Mouse (Mus musculus) midbrain, embryonic 16.5 days (tissue): ENCODE results near the gene 1700029J07Rik. TPM values are rescaled to one million over a fixed set of nuclear protein-coding genes. Genes with fewer than 3 reads are reported as not detected.
A peak's percentile ranks its signal among the peaks of the same experiment; 100 is the strongest.

Experiments used
- ATAC-seq: fragments of 200-750 bp; cut with Nextera tagmentation; 2 replicates; pipeline ENCODE4 v1.8.0; 2017; ENCODE audit warnings: moderate TSS enrichment
- H3K27ac ChIP-seq: fragments of 300-500 bp; sonication (generic); 2 replicates; pipeline ENCODE4 v1.5.1; 2014; ENCODE audit warnings: mild to moderate bottlenecking, low read length, mixed read lengths
- H3K27me3 ChIP-seq: fragments of 300-500 bp; sonication (generic); 2 replicates; pipeline ENCODE4 v1.6.1; 2014; ENCODE audit warnings: low read depth, low read length, mixed read lengths; ENCODE audit not compliant: control insufficient read depth, insufficient read depth
- H3K36me3 ChIP-seq: fragments of 300-500 bp; sonication (generic); 2 replicates; pipeline ENCODE4 v1.6.1; 2014; ENCODE audit warnings: mild to moderate bottlenecking, low read length, moderate library complexity, mixed read lengths; ENCODE audit not compliant: control insufficient read depth, insufficient read depth
- H3K4me1 ChIP-seq: fragments of 300-500 bp; sonication (generic); 2 replicates; pipeline ENCODE4 v1.6.1; 2014; ENCODE audit warnings: mild to moderate bottlenecking, low read length, mixed read lengths; ENCODE audit not compliant: control insufficient read depth, insufficient read depth
- H3K4me2 ChIP-seq: fragments of 300-500 bp; sonication (generic); 2 replicates; pipeline ENCODE4 v1.6.1; 2014; ENCODE audit warnings: mild to moderate bottlenecking, low read length, mixed read lengths
- H3K4me3 ChIP-seq: fragments of 300-500 bp; sonication (generic); 2 replicates; pipeline ENCODE4 v1.5.1; 2014; ENCODE audit warnings: low read depth, mild to moderate bottlenecking, low read length, moderate library complexity, mixed read lengths
- H3K9ac ChIP-seq: fragments of 300-500 bp; sonication (generic); 2 replicates; pipeline ENCODE4 v1.6.1; 2014; ENCODE audit warnings: low read depth, low read length, mixed read lengths
- H3K9me3 ChIP-seq: fragments of 300-500 bp; sonication (generic); replicated peaks from 2 replicates; pipeline ENCODE4 v1.6.1; 2014; ENCODE audit warnings: mild to moderate bottlenecking, low read length, mixed read lengths; ENCODE audit not compliant: control insufficient read depth, poor library complexity, severe bottlenecking
- WGBS: fragments of 180-500 bp; shearing (Covaris S2); extraction: QIAGEN DNeasy Blood & Tissue Kit; methylation state at CpG from one replicate; pipeline ENCODE4 v1.1.7; 2014; 5-methylcytosine and 5-hydroxymethylcytosine counted together
- polyA plus RNA-seq: library from polyadenylated mRNA; unstranded; fragments of >200 nt; fragmentation: Nextera tagmentation; extraction: Ambion mirVana; gene quantifications from 2 replicates; pipeline ENCODE4 v1.2.1, GENCODE M21; 2015

Gene 1700029J07Rik
- polyA plus RNA-seq, 1 experiment from 2014 or later = 6.9 TPM

DNA sequence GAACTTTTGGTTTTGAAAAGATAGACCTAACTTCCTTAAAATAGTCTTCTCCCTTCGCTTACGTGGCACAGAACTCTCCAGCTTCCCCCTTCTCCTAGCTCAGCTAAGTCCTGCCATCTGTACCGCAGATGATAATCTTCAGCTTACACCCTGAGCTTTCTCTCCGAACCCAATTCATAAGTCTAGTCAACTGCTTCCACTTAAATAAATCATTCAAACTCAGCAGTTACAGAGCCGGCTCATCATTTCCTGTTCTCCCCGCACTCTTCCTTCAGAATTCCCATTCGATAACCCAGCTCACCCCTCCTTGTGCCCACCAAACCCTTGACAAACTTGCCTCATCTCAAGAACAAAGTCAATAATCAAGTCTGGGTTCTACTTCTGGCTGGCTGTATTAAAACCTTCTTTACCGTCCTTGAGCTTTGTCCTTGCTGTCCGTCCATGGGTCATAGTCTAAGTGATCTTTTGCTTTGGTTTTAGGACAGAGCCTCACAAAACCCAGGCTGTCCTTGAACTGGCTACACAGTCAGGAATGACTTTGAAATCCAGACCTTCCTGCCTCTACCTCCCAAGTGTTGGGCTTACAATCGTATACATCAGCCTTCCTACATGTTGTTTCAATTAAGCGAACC is 901 bp upstream of the 1700029J07Rik start:
- H3K36me3 ChIP-seq = peaks cover 3% of the 10 kb centered on the region
- ATAC-seq = no peak
- peaks cover 10% of the 10 kb centered on the region for H3K4me1 ChIP-seq
- no peaks in the 10 kb centered on the region; the same call in 1 of the 2 replicates for H3K9me3 ChIP-seq
- H3K4me3 ChIP-seq = peak overlapping the region; percentile 63
- 72% methylated on average over 11 of the region's 11 CpGs for WGBS
- no peaks in the 10 kb centered on the region for H3K27me3 ChIP-seq
- H3K4me2 ChIP-seq = peak overlapping the region; percentile 72
- H3K9ac ChIP-seq = peak overlapping the region; percentile 72
- H3K27ac ChIP-seq = no peak overlapping the region

DNA sequence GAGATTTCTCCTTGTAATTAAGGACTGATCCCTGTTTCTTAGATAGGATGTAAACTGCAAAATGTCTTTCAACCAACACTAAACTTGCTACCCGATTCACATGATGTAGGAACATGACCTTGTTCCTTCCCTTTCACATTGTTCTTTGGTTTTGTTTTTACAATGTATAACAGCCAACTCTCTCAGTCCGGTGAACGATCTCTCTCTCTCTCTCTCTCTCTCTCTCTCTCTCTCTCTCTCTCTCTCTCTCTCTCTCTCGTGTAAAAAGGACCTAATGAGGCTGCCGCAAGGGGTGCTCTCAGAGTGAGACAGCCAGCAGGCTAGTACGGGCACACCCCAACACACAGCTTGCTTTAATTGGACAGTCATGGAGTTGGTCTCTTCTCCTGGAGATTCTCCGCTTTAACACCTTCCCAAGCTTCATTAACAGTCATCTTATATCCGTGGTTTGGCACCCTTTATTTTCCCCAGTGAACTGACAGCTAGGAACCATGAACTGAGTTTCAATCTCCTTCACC is 1.0 kb downstream of the 1700029J07Rik start:
- no peak overlapping the region for H3K9ac ChIP-seq
- no peaks in the 10 kb centered on the region; the same call in 1 of the 2 replicates for H3K9me3 ChIP-seq
- H3K4me1 ChIP-seq = peaks cover 10% of the 10 kb centered on the region
- no peaks in the 10 kb centered on the region; the same call in 1 of the 2 replicates for H3K36me3 ChIP-seq
- H3K27ac ChIP-seq = no peak overlapping the region
- H3K4me3 ChIP-seq = no peak overlapping the region
- ATAC-seq = no peak
- WGBS = 68% methylated on average over 8 of the region's 8 CpGs
- no peak overlapping the region; the same call in 1 of the 2 replicates for H3K4me2 ChIP-seq
- no peaks in the 10 kb centered on the region for H3K27me3 ChIP-seq

DNA sequence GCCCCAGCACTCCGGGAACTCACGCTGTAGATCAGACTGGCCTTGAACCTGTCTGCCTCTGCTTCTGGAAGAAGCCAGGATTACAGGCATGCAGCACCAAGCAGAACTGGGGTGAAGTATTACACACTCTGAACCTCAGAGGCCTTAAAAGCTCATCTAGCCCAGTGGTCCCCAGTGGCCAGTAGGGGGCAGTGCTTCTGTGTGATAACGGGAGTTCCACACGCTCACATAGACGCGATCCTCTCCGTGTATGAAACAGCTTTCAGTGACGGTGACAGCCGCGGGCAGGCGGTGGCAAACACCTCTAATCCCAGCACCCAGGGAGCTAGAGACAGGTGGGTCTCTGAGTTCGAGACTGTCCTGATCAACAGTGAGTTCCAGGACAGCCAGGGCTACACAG is 4.2 kb downstream of the 1700029J07Rik start:
- 96% methylated on average over 12 of the region's 12 CpGs for WGBS
- ATAC-seq = no peak
- no peak overlapping the region for H3K27ac ChIP-seq

DNA sequence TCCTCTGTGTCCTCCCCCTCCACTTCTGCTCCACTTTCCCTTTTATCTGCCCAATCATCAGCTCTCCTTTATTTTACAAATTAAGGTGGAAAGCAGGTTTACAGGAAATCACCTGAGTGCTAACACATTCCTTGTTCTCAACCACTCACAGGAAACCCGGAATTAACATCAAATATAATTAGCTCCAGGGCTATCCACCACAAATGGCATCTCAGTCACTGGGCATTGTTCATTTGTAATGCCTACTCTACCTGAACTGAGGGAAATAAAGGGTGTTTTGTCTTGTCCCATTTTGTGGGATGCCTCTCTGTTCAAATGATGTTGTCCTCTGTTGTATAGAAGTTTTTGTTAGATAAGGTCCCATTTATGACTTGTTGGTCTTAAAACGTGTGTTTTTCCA is 24.4 kb downstream of the 1700029J07Rik start:
- Histone ChIP-seq H3K4me1 (no peaks in the 10 kb centered on the region), H3K4me3 (no peak overlapping the region), H3K27ac (no peak overlapping the region), H3K9me3 (no peaks in the 10 kb centered on the region), H3K4me2 (no peak overlapping the region), H3K36me3 (no peaks in the 10 kb centered on the region), H3K27me3 (no peaks in the 10 kb centered on the region), H3K9ac (no peak overlapping the region)
- ATAC-seq = no peak
- 51% methylated on average over 2 of the region's 2 CpGs for whole genome bisulfite sequencing

More for the DNA sequence above, 4.2 kb downstream of the 1700029J07Rik start:
- Histone ChIP-seq H3K36me3 (no peaks in the 10 kb centered on the region; the same call in 1 of the 2 replicates), H3K9ac (no peak overlapping the region), H3K4me2 (no peak overlapping the region), H3K27me3 (no peaks in the 10 kb centered on the region), H3K9me3 (no peaks in the 10 kb centered on the region; the same call in 1 of the 2 replicates), H3K4me3 (no peak overlapping the region), H3K4me1 (peaks cover 6% of the 10 kb centered on the region)

DNA sequence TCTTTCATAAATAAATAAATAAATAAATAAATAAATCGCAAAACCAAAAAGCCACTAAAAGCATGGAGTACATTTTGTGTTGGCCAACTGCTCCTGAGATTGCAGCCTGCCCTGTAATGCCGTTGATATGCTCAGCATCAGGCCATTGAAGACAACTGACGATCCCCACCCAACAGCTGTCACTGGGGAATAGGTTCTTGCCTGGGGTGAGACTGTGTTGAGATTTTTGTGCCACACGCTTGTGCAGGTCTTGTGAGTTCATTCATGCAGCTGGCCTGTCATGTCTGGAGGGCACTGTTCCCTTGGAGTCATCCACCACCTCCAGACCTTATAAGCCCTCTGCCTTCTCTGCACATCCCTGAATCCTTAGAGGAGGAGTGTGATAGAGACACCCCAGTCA is 28.8 kb downstream of the 1700029J07Rik start:
- H3K4me3 ChIP-seq = no peak overlapping the region
- no peak overlapping the region for H3K27ac ChIP-seq
- H3K9ac ChIP-seq = no peak overlapping the region
- no peak overlapping the region for H3K4me2 ChIP-seq
- no peaks in the 10 kb centered on the region for H3K9me3 ChIP-seq
- H3K27me3 ChIP-seq = no peaks in the 10 kb centered on the region
- no peaks in the 10 kb centered on the region for H3K36me3 ChIP-seq
- WGBS = 93% methylated on average over 4 of the region's 4 CpGs
- ATAC-seq = no peak
- H3K4me1 ChIP-seq = no peaks in the 10 kb centered on the region

DNA sequence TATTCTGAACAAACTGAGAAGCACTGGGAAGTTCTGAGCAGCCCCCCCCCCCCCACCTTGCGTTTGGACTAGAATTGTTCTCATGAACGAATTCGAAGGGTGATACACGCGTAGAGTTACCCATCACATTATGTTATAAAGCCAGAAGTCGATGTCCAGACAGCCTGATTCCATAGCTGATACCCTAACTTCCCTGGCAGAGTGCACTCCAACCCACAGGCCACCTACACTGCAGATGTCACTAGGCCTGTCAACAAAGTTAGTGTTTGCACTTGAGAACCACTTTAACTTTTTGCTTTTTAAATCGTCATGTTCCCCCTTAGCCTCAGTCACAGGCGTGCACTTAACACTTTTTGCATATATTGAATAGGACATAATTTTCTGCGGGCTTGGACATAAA is 38.1 kb downstream of the 1700029J07Rik start:
- H3K9ac ChIP-seq = no peak overlapping the region
- WGBS = 88% methylated on average over 9 of the region's 9 CpGs
- H3K9me3 ChIP-seq = no peaks in the 10 kb centered on the region
- no peak overlapping the region for H3K4me3 ChIP-seq
- no peak overlapping the region for H3K4me2 ChIP-seq
- no peaks in the 10 kb centered on the region for H3K36me3 ChIP-seq
- no peak overlapping the region for H3K27ac ChIP-seq
- no peaks in the 10 kb centered on the region for H3K27me3 ChIP-seq
- ATAC-seq = no peak
- H3K4me1 ChIP-seq = no peaks in the 10 kb centered on the region

DNA sequence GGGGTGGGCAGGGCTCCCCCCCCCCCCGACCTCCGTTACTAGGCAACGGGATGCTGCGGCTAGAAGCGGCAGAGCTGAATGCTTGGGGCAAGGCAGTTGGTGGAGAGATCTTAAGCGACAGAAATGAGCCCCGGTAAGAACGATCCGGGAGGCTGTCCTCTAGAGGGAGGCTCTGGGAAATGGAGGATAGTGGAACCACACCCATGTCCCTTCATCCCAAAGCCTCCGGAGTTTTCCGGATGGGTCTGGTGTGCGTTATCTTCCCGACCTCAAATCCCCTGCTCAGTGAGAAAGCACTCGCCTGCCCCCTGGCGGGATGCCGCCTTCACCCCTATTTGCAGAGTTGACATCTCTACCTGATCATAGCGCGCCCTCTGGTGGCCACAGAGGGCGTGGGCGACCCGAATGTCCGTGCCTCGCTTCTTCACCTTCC is 40.5 kb downstream of the 1700029J07Rik start, which contains the start of gene Ccdc110:
Gene Ccdc110 (plus strand): TSS at position 38 of the 433 bp plus-strand sequence.
- no peaks in the 10 kb centered on the region for H3K4me1 ChIP-seq
- no peaks in the 10 kb centered on the region for H3K36me3 ChIP-seq
- no peaks in the 10 kb centered on the region for H3K27me3 ChIP-seq
- H3K27ac ChIP-seq = no peak within 1 kb of the TSS
- H3K9me3 ChIP-seq = no peaks in the 10 kb centered on the region
- peak within 1 kb of the TSS; percentile 47 for H3K4me3 ChIP-seq
- H3K4me2 ChIP-seq = peak within 1 kb of the TSS; percentile 78
- under 1% methylated on average over 23 of the region's 23 CpGs for WGBS
- peak within 1 kb of the TSS; percentile 62 for H3K9ac ChIP-seq
- ATAC-seq = peak; percentile 90

DNA sequence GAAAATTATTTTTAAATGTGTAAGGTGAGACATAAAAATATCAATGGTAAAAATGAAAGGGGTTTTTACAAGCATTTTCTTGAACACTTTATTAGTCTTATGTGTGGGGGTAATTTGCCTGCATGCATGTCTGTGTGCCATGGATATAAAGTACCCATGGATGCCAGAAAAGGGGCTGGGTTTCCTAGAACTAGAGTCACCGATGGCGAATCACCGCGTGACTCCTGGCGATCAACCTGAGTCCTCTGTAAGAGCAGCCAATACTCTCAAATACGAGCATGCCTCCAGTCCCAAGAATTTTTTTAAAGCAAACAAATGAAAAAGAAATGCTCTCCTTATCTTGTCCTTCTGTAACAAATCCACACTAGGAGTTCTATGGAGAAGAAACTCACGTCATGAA is 52.9 kb downstream of the 1700029J07Rik start:
- no peak overlapping the region for H3K4me2 ChIP-seq
- WGBS = 96% methylated on average over 7 of the region's 7 CpGs

DNA sequence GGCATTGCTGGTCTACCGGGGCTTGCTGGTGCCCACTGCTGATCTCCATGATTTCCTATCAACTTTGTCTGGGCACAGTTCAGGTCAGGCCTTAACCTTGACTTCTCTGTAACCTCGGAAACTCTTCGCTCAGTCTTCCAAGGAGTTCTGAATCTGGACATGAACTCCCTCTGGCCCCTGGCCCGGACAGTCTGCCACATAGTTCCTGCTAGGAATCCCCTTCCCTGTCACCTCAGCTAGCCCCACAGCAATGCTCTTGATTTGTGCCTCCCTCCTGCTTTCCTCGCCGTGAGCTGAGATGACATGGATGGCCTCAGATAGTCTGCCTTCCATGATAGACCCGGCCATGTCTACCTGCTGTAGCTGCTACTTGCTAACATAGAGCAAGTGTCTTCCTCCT is 54.7 kb downstream of the 1700029J07Rik start:
- no peaks in the 10 kb centered on the region for H3K9me3 ChIP-seq
- 95% methylated on average over 7 of the region's 7 CpGs for WGBS
- no peaks in the 10 kb centered on the region for H3K27me3 ChIP-seq
- H3K27ac ChIP-seq = no peak overlapping the region
- no peaks in the 10 kb centered on the region for H3K36me3 ChIP-seq
- no peak overlapping the region for H3K9ac ChIP-seq
- H3K4me2 ChIP-seq = no peak overlapping the region
- H3K4me3 ChIP-seq = no peak overlapping the region
- no peaks in the 10 kb centered on the region for H3K4me1 ChIP-seq
- ATAC-seq = no peak

More for the DNA sequence above, 52.9 kb downstream of the 1700029J07Rik start:
- H3K4me1 ChIP-seq = no peaks in the 10 kb centered on the region
- H3K9me3 ChIP-seq = no peaks in the 10 kb centered on the region
- no peaks in the 10 kb centered on the region for H3K36me3 ChIP-seq
- no peak overlapping the region for H3K27ac ChIP-seq
- no peak for ATAC-seq
- no peaks in the 10 kb centered on the region for H3K27me3 ChIP-seq
- H3K4me3 ChIP-seq = no peak overlapping the region
- no peak overlapping the region for H3K9ac ChIP-seq
